Mouse (Mus musculus) thymus, postnatal 4 days (tissue): ENCODE data around the gene 2210010C04Rik.
"Not testable (repeated sequence)": the region's sequence is repeated elsewhere in the genome, so short reads cannot be mapped to it uniquely, and the experiment has no call there.

ENCODE experiments used
- DNase-seq: peaks from one replicate; pipeline ENCODE4 v3.0.0; 2021

Gene 2210010C04Rik

DNA sequence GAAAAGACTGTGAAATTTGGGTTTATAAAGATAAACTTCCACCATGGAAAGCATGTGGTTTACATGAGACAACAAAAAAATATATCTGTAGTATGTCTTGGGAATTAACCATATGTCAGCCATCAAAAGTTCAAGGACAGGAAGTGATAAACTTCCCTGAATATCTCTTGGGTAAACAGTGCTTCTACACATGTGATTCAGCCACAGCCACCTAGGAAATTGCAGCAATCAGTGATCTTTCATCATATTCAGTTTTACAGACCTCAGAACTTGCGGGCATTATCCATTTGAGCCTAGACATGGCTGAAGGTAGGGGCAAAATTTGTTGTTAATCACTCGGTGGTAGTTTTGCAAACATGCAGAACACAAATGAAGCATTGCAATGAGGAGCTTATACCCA lies 16.7 kb downstream of the 2210010C04Rik start:
- DNase-seq = no peak

DNA sequence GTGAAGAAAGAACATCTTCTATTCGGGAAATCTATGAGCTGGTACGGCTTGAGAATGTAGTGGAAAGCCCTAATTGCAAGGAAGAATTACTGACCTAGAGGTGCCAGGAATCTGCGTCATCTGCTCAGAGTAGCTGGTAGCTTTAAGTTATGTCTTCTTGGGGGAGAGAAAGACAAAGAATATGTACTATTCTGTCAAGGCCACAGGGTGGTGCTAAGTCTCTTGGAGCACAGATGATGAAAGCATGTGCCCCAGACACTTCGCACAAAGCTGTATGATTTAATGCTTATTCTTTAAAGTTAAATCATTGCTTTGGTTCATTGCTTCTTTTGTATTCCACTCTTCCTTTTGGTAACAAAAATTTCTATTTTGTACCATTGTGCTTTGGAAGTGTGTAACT lies 20.2 kb downstream of the 2210010C04Rik start:
- peak; percentile 14 for DNase-seq

DNA sequence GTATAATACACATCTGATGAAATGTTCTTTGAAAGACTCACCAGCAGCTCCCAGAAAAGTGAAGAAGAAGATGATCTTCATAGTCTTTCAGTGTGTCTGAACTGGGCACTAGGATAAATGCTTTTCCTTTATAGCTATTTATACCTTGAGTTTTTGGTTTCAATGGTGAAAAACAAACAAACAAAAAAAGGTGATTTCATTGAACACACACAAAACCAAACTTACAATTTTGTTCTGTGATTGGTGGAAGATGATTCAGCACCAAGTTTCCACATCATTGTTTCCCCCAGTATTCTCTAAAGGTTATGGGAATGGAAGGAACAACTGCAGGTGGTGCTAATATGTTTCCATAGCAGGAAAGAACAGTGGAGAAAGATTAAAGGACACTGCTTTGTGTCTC lies 35.9 kb downstream of the 2210010C04Rik start, which contains the start of gene Gm2663:
Gene Gm2663 (minus strand): TSS at position 101 of the 400 bp plus-strand sequence.
- DNase-seq = not testable (repeated sequence)
